Mouse (Mus musculus): Measurements from ENCODE around the gene Uba7.

DNA sequence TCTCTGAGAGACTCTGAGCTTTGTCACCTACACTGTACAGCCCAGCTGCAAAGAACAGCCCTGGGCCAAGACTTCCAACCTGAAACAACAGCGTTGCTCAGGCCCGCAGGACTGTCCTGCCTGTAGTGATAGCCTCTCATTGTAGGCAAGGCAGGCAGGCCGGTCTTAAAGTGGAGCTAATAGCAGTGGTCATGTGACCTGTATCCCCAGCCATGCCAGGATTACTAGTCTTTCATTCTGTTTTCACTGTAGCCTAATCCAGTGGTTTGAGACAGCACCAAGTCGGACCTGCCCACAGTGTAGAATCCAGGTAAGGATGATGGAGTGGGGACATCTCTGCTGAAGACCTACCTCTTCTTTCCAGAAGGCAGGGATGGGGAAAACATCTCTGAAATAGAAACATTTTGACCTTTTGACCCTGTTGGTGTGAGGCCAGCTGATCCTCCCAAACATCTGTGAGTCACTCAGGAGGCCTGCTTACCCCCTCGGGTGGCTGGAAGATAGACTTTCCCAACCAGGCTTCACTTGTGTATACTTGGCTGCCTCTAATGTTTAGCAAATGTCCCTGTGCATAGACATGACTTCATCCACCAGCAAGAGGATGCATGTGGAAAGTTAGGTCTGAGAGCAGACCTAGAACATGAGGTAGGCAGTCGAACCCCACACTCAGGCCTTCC lies 19.6 kb upstream of the Uba7 start:
- TF ChIP-seq CTCF (IDR thresholded peaks at IDR 0.05 in 2 of 3, conservative IDR thresholded peaks at IDR 0.05 in 1 of 3; ENCODE audit: control insufficient read depth in 1 of 3, insufficient read depth in 1 of 3, low read depth in 2 of 3, low read length in 3 of 3, poor library complexity in 1 of 3, severe bottlenecking in 1 of 3) = no peak
- TF ChIP-seq POLR2AphosphoS5 (IDR thresholded peaks at IDR 0.05; ENCODE audit: borderline replicate concordance, low read depth, low read length) = no peak

Data from MEL (cell line).